Mouse (Mus musculus) hindbrain, embryonic 16.5 days (tissue): Measurements from ENCODE around the gene Fnbp4. TPM values are rescaled to one million over a fixed set of nuclear protein-coding genes. Genes with fewer than 3 reads are reported as not detected.
"Not testable (repeated sequence)": the region's sequence is repeated elsewhere in the genome, so short reads cannot be mapped to it uniquely, and the experiment has no call there.

Source experiments
- ATAC-seq: fragments of 200-750 bp; cut with Nextera tagmentation; 2 replicates; pipeline ENCODE4 v1.8.0; 2017; ENCODE audit warnings: moderate TSS enrichment, moderate library complexity
- H3K27ac ChIP-seq: fragments of 300-500 bp; sonication (generic); 2 replicates; pipeline ENCODE4 v1.5.1; 2014; ENCODE audit warnings: low read depth, mild to moderate bottlenecking, control low read depth, low read length, moderate library complexity
- H3K27me3 ChIP-seq: fragments of 300-500 bp; sonication (generic); replicated peaks from 2 replicates; pipeline ENCODE4 v1.6.1; 2014; ENCODE audit warnings: low read length; ENCODE audit not compliant: control insufficient read depth, insufficient read depth
- H3K36me3 ChIP-seq: fragments of 300-500 bp; sonication (generic); 2 replicates; pipeline ENCODE4 v1.6.1; 2014; ENCODE audit warnings: mild to moderate bottlenecking, low read length, moderate library complexity, mixed read lengths; ENCODE audit not compliant: control insufficient read depth, insufficient read depth
- H3K4me1 ChIP-seq: fragments of 300-500 bp; sonication (generic); 2 replicates; pipeline ENCODE4 v1.6.1; 2014; ENCODE audit warnings: low read depth, low read length; ENCODE audit not compliant: control insufficient read depth, insufficient read depth
- H3K4me2 ChIP-seq: fragments of 300-500 bp; sonication (generic); 2 replicates; pipeline ENCODE4 v1.6.1; 2014; ENCODE audit warnings: mild to moderate bottlenecking, low read length, control low read depth, moderate library complexity
- H3K4me3 ChIP-seq: fragments of 300-500 bp; sonication (generic); 2 replicates; pipeline ENCODE4 v1.5.1; 2014; ENCODE audit warnings: mild to moderate bottlenecking, low read length, control low read depth, moderate library complexity
- H3K9ac ChIP-seq: fragments of 300-500 bp; sonication (generic); 2 replicates; pipeline ENCODE4 v1.6.1; 2014; ENCODE audit warnings: low read depth, mild to moderate bottlenecking, control low read depth, low read length, moderate library complexity
- H3K9me3 ChIP-seq: fragments of 300-500 bp; sonication (generic); 2 replicates; pipeline ENCODE4 v1.6.1; 2014; ENCODE audit warnings: mild to moderate bottlenecking, low read length, moderate library complexity; ENCODE audit not compliant: control insufficient read depth
- WGBS: fragments of 180-500 bp; shearing (Covaris S2); extraction: QIAGEN DNeasy Blood & Tissue Kit; methylation state at CpG from one replicate; pipeline ENCODE4 v1.1.7; 2014; 5-methylcytosine and 5-hydroxymethylcytosine counted together
- polyA plus RNA-seq: library from polyadenylated mRNA; unstranded; fragments of >200 nt; fragmentation: Nextera tagmentation; extraction: Ambion mirVana; gene quantifications from 2 replicates; pipeline ENCODE4 v1.2.1, GENCODE M21; 2015

The Fnbp4 gene
- polyA plus RNA-seq, 1 experiment from 2014 or later = 75.0 TPM

DNA sequence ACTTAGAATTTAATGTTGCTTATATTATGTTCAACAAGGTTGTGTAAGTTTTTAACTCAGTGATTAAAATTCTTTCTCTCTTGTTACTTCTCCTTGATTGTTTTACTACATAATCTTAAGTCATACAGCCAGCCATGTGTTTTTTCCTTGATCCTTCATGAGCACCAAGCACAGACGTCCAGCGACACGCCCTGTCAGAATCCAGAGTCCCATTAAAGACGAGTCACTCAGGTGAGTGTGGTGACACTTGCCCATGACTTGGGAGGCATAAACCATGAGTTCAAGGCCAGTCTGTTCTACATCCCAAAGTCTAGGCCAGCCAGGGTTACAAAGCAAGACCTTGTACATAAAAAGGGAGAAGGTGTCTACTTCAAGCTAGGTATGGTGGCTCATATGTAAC is 71.0 kb downstream of the Fnbp4 start:
- no peaks in the 10 kb centered on the region for H3K27me3 ChIP-seq
- H3K9me3 ChIP-seq = no peaks in the 10 kb centered on the region
- H3K4me3 ChIP-seq = no peak overlapping the region
- no peak overlapping the region for H3K4me2 ChIP-seq
- H3K27ac ChIP-seq = no peak overlapping the region
- H3K36me3 ChIP-seq = no peaks in the 10 kb centered on the region
- ATAC-seq = no peak
- H3K4me1 ChIP-seq = no peaks in the 10 kb centered on the region
- H3K9ac ChIP-seq = no peak overlapping the region
- 86% methylated on average over 4 of the region's 4 CpGs for WGBS

DNA sequence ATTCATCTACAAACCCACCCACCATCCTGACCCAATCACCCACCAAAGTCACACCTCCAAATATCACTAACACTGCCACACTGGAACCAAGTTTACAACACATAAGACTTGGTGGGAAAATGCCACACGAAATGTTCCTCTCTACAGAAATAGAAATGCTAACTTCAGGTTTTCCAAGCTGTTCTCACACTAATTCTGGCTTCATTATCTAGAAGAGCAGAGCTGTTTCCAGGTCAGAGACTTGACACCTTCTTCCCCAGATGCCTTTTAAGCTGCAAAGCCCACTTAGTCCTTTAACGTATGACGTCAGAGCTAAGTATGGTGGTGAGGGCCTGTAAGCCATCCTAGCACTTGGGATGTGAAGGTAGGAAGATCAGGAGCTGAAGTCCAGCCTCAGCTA is 73.5 kb downstream of the Fnbp4 start:
- Histone ChIP-seq H3K27me3 (no peaks in the 10 kb centered on the region), H3K36me3 (no peaks in the 10 kb centered on the region), H3K4me1 (no peaks in the 10 kb centered on the region), H3K27ac (no peak overlapping the region), H3K9ac (no peak overlapping the region), H3K4me2 (no peak overlapping the region), H3K9me3 (no peaks in the 10 kb centered on the region), H3K4me3 (no peak overlapping the region)
- no peak for ATAC-seq
- 94% methylated on average over 3 of the region's 3 CpGs for WGBS

- Histone ChIP-seq H3K9ac (no peak overlapping the region), H3K36me3 (no peaks in the 10 kb centered on the region), H3K27me3 (no peaks in the 10 kb centered on the region), H3K4me3 (no peak overlapping the region), H3K4me1 (no peaks in the 10 kb centered on the region), H3K9me3 (no peaks in the 10 kb centered on the region), H3K27ac (no peak overlapping the region), H3K4me2 (no peak overlapping the region)
- no peak for ATAC-seq
- WGBS = 86% methylated on average over 3 of the region's 3 CpGs
Measured at GRCm38 (mm10) chr2:90820894-90821293, 75.7 kb downstream of the Fnbp4 start.

DNA sequence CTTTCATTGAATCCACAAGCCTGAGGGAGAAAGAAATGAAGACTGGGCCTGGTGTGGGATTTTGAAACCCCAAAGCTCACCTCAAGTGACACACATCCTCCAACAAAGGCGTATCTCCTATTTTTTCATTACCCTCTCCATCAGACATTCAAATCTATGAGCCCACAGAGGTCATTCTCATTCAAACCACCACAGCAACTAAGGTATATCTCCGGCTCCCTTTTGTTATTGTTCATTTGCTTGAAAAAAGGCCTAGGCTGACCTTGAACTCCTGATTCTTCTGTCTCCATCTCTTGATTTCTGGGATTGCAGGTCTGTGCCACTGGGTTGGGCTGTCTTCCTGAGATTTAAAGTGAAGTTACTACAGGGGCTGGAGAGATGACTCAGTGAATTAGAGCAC is 77.8 kb downstream of the Fnbp4 start:
- Histone ChIP-seq H3K9me3 (no peaks in the 10 kb centered on the region), H3K4me2 (no peak overlapping the region), H3K36me3 (no peaks in the 10 kb centered on the region), H3K4me1 (no peaks in the 10 kb centered on the region), H3K9ac (no peak overlapping the region), H3K27me3 (no peaks in the 10 kb centered on the region), H3K4me3 (no peak overlapping the region), H3K27ac (no peak overlapping the region)
- WGBS = 90% methylated on average over 2 of the region's 2 CpGs
- ATAC-seq = no peak

- ATAC-seq = peak; percentile 67
- H3K9me3 ChIP-seq = no peaks in the 10 kb centered on the region
- no peak overlapping the region for H3K27ac ChIP-seq
- 76% methylated on average over 6 of the region's 6 CpGs for WGBS
- H3K4me1 ChIP-seq = no peaks in the 10 kb centered on the region
- no peak overlapping the region for H3K4me3 ChIP-seq
- H3K9ac ChIP-seq = no peak overlapping the region
- no peak overlapping the region for H3K4me2 ChIP-seq
- no peaks in the 10 kb centered on the region for H3K36me3 ChIP-seq
- no peaks in the 10 kb centered on the region for H3K27me3 ChIP-seq
Measured at GRCm38 (mm10) chr2:90823781-90824180, 78.6 kb downstream of the Fnbp4 start.

DNA sequence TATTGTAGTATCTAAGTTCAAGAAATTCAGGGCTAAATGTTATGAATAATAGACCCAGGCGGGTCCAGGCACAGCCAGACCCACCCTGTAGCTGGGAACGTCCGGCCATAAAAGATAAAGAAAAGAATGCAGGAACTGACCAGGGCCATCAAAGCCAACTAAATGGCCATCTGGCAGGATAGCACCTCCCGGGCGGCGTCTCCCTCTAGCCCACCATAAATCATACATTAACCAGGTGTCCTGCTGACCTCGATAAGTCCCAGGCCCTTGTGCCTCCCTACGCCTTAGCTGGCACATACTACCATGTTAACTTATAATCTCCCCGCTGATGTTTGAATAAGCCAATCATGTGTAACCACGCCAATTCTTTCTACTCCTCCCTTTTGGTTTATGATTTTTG is 79.4 kb downstream of the Fnbp4 start:
- H3K36me3 ChIP-seq, H3K9me3 ChIP-seq, H3K4me3 ChIP-seq, H3K27ac ChIP-seq, H3K4me2 ChIP-seq, H3K27me3 ChIP-seq, H3K4me1 ChIP-seq, H3K9ac ChIP-seq, ATAC-seq: not testable (repeated sequence)
- WGBS = 83% methylated on average over 10 of the region's 10 CpGs

GRCm38 (mm10) chr2:90825515-90826172 is 80.5 kb downstream of the Fnbp4 start:
- 86% methylated on average over 11 of the region's 11 CpGs for WGBS
- ATAC-seq = no peak

DNA sequence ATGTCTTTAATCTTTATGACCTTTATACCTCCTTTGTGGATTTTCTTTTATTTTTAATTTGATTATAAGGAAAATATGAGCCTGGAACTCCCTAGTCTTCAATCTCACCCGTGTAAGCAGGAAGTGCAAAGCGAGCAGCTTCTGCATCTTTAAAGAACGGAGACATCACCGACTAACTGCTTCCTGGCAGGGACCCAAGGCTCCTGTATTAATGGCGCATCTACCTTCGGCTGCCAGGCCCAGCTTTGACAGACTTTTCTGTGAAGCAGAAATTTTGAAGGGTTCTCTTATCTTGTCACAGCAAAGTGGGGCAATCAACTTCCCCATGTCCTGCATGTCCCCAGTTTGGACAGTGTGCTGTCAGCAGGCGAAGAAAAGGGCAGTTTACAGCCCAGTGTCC is 83.6 kb downstream of the Fnbp4 start:
- H3K4me1 ChIP-seq = no peaks in the 10 kb centered on the region

More at GRCm38 (mm10) chr2:90825515-90826172, 80.5 kb downstream of the Fnbp4 start:
- no peak overlapping the region for H3K4me2 ChIP-seq
- no peaks in the 10 kb centered on the region for H3K4me1 ChIP-seq
- no peak overlapping the region for H3K4me3 ChIP-seq
- H3K27me3 ChIP-seq = no peaks in the 10 kb centered on the region
- H3K27ac ChIP-seq = no peak overlapping the region
- H3K9ac ChIP-seq = no peak overlapping the region
- no peaks in the 10 kb centered on the region for H3K36me3 ChIP-seq
- no peaks in the 10 kb centered on the region for H3K9me3 ChIP-seq

More for the DNA sequence above, 83.6 kb downstream of the Fnbp4 start:
- H3K4me2 ChIP-seq = no peak overlapping the region
- WGBS = 68% methylated on average over 7 of the region's 7 CpGs
- H3K9ac ChIP-seq = no peak overlapping the region
- no peak for ATAC-seq
- no peak overlapping the region for H3K4me3 ChIP-seq
- H3K36me3 ChIP-seq = no peaks in the 10 kb centered on the region
- no peaks in the 10 kb centered on the region for H3K9me3 ChIP-seq
- H3K27me3 ChIP-seq = no peaks in the 10 kb centered on the region
- H3K27ac ChIP-seq = no peak overlapping the region
